Comparison of ENCODE assay signal across 20 mouse cellular contexts in the genomic region with DNA sequence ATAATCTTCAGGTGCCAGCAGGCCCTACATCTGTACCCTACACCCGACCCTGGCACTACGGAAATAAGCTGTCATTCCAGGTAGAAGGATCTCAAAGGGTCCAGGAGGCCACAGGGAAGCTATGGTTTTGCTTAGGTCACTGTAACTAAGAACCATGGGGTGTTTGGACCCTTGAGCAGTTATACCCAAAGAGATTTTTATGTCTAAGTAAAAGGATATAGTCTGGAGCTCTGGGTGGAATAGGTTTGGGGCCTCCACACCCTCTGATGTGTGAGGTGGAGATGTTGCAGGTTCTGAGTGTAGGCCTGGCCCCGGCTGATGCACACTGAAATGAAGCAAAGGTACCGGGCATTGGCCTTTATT. TPM values are rescaled to one million over a fixed set of nuclear protein-coding genes. Genes with fewer than 3 reads are reported as not detected.
"Had no signal": no experiment of that assay in that cellular context is flagged by ENCODE, and none has a peak within 500 bp of the region (broad histone marks: within the 10 kb centered on the region; RNA-seq: fewer than 3 reads in every experiment).

No protein-coding gene starts in this region.

- H3K36me3 ChIP-seq: liver, embryonic 13.5 days; liver, embryonic 15.5 days; lung, embryonic 15.5 days; midbrain, embryonic 13.5 days; midbrain, embryonic 15.5 days; neural tube, embryonic 12.5 days; stomach, embryonic 15.5 days had no signal

- H3K27ac ChIP-seq: liver, embryonic 13.5 days; liver, embryonic 15.5 days; lung, embryonic 15.5 days; macrophage; midbrain, embryonic 13.5 days; midbrain, embryonic 15.5 days; neural tube, embryonic 12.5 days; stomach, embryonic 15.5 days; stomach, postnatal 0 days had no signal

- H3K4me1 ChIP-seq: liver, embryonic 13.5 days; liver, embryonic 15.5 days; lung, embryonic 15.5 days; megakaryocyte, embryonic 14.5 days; midbrain, embryonic 13.5 days; midbrain, embryonic 15.5 days; neural tube, embryonic 12.5 days; stomach, embryonic 15.5 days had no signal

- DNase-seq: liver, embryonic 13.5 days; liver, postnatal 0 days; lung, adult 2 months; lung, postnatal 14 days; lung, postnatal 36 days; right cerebral cortex, postnatal 14 days; thymus, adult 2 months; thymus, postnatal 25 days had no signal

- H3K4me3 ChIP-seq: liver, embryonic 13.5 days; liver, embryonic 15.5 days; lung, embryonic 15.5 days; midbrain, embryonic 13.5 days; midbrain, embryonic 15.5 days; neural tube, embryonic 12.5 days; stomach, embryonic 15.5 days had no signal

- H3K27me3 ChIP-seq: liver, embryonic 13.5 days; liver, embryonic 15.5 days; lung, embryonic 15.5 days; midbrain, embryonic 13.5 days; midbrain, embryonic 15.5 days; neural tube, embryonic 12.5 days; stomach, embryonic 15.5 days had no signal

RNA-seq across cellular contexts. Expression of gene Ugt1a1, which starts 22.5 kb away (rescaled TPM):
- polyA plus RNA-seq: liver, embryonic 13.5 days; macrophage; midbrain, embryonic 11.5 days; midbrain, embryonic 13.5 days; midbrain, embryonic 15.5 days; midbrain, postnatal 0 days; neural tube, embryonic 12.5 days; neural tube, embryonic 14.5 days had no signal

RNA-seq across cellular contexts. Expression of gene Dnajb3, which starts 28.6 kb away (rescaled TPM):
- polyA plus RNA-seq: macrophage had no signal

RNA-seq across cellular contexts. Expression of gene Ugt1a2, which starts 33.8 kb away (rescaled TPM):
- polyA plus RNA-seq: liver, embryonic 13.5 days; liver, postnatal 0 days; midbrain, embryonic 11.5 days; midbrain, embryonic 15.5 days; midbrain, postnatal 0 days; neural tube, embryonic 12.5 days; stomach, postnatal 0 days had no signal
